Mouse (Mus musculus) forebrain, embryonic 16.5 days (tissue): ENCODE results near the gene Adcy3. TPM values are rescaled to one million over a fixed set of nuclear protein-coding genes. Genes with fewer than 3 reads are reported as not detected.

ENCODE experiments used
- ATAC-seq: fragments of 200-750 bp; cut with Nextera tagmentation; 2 replicates; pipeline ENCODE4 v1.8.0; 2017; ENCODE audit warnings: mild to moderate bottlenecking, moderate library complexity
- H3K27ac ChIP-seq: fragments of 300-500 bp; sonication (generic); 2 replicates; pipeline ENCODE4 v1.5.1; 2014; ENCODE audit warnings: low read length, control low read depth
- H3K27me3 ChIP-seq: fragments of 300-500 bp; sonication (generic); replicated peaks from 2 replicates; pipeline ENCODE4 v1.6.1; 2014; ENCODE audit warnings: low read length; ENCODE audit not compliant: control insufficient read depth, insufficient read depth
- H3K36me3 ChIP-seq: fragments of 300-500 bp; sonication (generic); 2 replicates; pipeline ENCODE4 v1.6.1; 2014; ENCODE audit not compliant: control insufficient read depth, insufficient read depth
- H3K4me1 ChIP-seq: fragments of 300-500 bp; sonication (generic); replicated peaks from 2 replicates; pipeline ENCODE4 v1.6.1; 2014; ENCODE audit warnings: low read length; ENCODE audit not compliant: control insufficient read depth, insufficient read depth
- H3K4me2 ChIP-seq: fragments of 300-500 bp; sonication (generic); 2 replicates; pipeline ENCODE4 v1.6.1; 2014; ENCODE audit warnings: mild to moderate bottlenecking, low read length, control low read depth
- H3K4me3 ChIP-seq: fragments of 300-500 bp; sonication (generic); replicated peaks from 2 replicates; pipeline ENCODE4 v1.5.1; 2014; ENCODE audit warnings: mild to moderate bottlenecking, low read length, control low read depth
- H3K9ac ChIP-seq: fragments of 300-500 bp; sonication (generic); replicated peaks from 2 replicates; pipeline ENCODE4 v1.6.1; 2014; ENCODE audit warnings: low read depth, low read length, control low read depth
- H3K9me3 ChIP-seq: fragments of 300-500 bp; sonication (generic); 2 replicates; pipeline ENCODE4 v1.6.1; 2016; ENCODE audit warnings: low read length; ENCODE audit not compliant: control insufficient read depth
- WGBS: fragments of 180-500 bp; shearing (Covaris S2); extraction: QIAGEN DNeasy Blood & Tissue Kit; methylation state at CpG from one replicate; pipeline ENCODE4 v1.1.7; 2014; 5-methylcytosine and 5-hydroxymethylcytosine counted together
- polyA plus RNA-seq: library from polyadenylated mRNA; unstranded; fragments of >200 nt; fragmentation: Nextera tagmentation; extraction: Ambion mirVana; gene quantifications from 2 replicates; pipeline ENCODE4 v1.2.1, GENCODE M21; 2015

Gene Adcy3
- polyA plus RNA-seq, 1 experiment from 2014 or later, result 12.9 TPM

DNA sequence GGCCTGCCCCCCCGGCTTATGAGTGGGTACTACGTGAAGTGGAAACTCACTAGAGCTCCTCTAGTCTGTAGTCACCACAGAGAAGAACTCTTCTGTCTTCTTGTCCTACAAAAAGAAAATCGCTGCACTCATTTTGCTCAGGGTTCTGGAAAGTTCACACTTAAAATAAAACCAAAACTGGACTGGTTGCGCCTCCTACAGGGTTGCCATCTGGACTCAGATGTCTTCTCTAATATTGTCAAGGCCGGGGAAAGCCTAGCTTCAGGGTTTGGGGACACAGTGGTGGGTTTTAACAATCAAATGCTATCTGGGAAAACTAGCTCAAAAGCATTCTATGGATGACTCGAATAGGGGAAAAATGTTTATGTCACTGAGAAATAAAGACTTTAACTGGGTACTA, 116.9 kb downstream of the Adcy3 start:
- no peak for ATAC-seq
- Histone ChIP-seq H3K4me1 (no peaks in the 10 kb centered on the region), H3K9ac (no peak overlapping the region), H3K36me3 (peaks cover 20% of the 10 kb centered on the region), H3K4me2 (no peak overlapping the region), H3K27me3 (no peaks in the 10 kb centered on the region), H3K9me3 (no peaks in the 10 kb centered on the region), H3K4me3 (no peak overlapping the region), H3K27ac (no peak overlapping the region)
- WGBS, result 85% methylated on average over 6 of the region's 6 CpGs

DNA sequence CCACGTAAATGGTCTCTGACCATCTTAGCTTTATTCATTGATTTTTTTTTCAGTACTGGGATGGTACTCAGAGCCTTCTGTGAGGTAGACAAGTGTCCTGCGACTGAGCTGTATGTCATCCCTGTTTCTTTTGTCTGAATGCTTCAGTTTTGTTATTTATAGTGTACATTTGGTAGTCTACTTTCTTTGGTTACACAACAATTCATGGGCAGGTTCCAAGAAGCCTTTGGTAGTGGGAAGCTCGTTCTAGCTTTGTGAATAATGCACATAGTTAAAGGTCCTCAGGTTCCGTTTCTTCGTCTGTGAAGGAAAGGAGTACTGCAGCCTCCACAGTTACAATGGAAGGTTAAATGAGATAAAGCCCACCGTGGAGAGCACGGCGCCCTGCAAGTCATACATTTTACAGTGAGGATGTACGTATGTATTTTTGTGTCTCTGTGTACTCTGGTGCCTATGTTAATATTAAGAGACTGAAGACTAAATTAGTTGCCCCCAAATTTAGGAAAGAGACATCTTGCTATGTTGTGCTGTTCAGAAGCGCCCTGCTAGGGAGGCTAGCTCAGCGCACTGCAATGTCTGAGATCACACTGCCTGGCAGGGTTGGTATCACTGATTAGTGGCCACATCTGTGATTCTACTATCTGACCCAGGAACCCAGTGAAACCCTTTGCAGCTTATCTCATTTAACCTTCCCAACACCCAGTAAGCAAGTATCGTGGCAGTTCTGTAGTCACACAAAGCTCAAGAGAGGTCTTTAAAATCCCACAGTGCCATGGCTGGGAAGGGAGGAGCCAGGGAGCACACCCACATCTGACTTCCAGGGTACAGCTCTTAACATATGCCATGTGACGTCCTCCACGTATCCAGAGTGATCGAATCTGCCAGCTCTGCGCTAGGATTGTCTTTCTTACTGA, 120.1 kb downstream of the Adcy3 start:
- Histone ChIP-seq H3K36me3 (peaks cover 21% of the 10 kb centered on the region), H3K27me3 (no peaks in the 10 kb centered on the region), H3K4me1 (no peaks in the 10 kb centered on the region), H3K9me3 (no peaks in the 10 kb centered on the region), H3K9ac (no peak overlapping the region), H3K4me2 (no peak overlapping the region), H3K4me3 (no peak overlapping the region), H3K27ac (no peak overlapping the region)
- ATAC-seq, result no peak
- 90% methylated on average over 16 of the region's 16 CpGs for WGBS

Other genes with a start within 250 kb of the Adcy3 start
- gene Pomc, start 178.2 kb upstream of the Adcy3 start, polyA plus RNA-seq, result 2.9 and 4.3 TPM in 2 replicates
- 33.1 and 37.2 TPM in 2 replicates for gene Efr3b, start 94.2 kb upstream of the Adcy3 start, polyA plus RNA-seq
- 13.3 and 15.6 TPM in 2 replicates for gene Dnajc27, start 50.5 kb upstream of the Adcy3 start, polyA plus RNA-seq
- gene Ptrhd1, start 100.9 kb downstream of the Adcy3 start, polyA plus RNA-seq, result 4.8 and 4.9 TPM in 2 replicates
- 9.1 and 11.3 TPM in 2 replicates for gene Cenpo, start 101.2 kb downstream of the Adcy3 start, polyA plus RNA-seq